Mouse (Mus musculus) midbrain, embryonic 12.5 days (tissue): ENCODE data around the gene Rnf224. TPM values are rescaled to one million over a fixed set of nuclear protein-coding genes. Genes with fewer than 3 reads are reported as not detected.

Experiments
- ATAC-seq: fragments of 200-750 bp; cut with Nextera tagmentation; 2 replicates; pipeline ENCODE4 v1.8.0; 2017; ENCODE audit warnings: low read depth, moderate TSS enrichment, moderate library complexity; ENCODE audit not compliant: low FRiP score
- H3K27ac ChIP-seq: fragments of 300-500 bp; sonication (generic); replicated peaks from 2 replicates; pipeline ENCODE4 v1.5.1; 2016; ENCODE audit warnings: mild to moderate bottlenecking
- H3K27me3 ChIP-seq: fragments of 300-500 bp; sonication (generic); 2 replicates; pipeline ENCODE4 v1.6.1; 2016; ENCODE audit warnings: mild to moderate bottlenecking
- H3K36me3 ChIP-seq: fragments of 300-500 bp; sonication (generic); 2 replicates; pipeline ENCODE4 v1.6.1; 2016
- H3K4me1 ChIP-seq: fragments of 300-500 bp; sonication (generic); 2 replicates; pipeline ENCODE4 v1.6.1; 2016
- H3K4me2 ChIP-seq: fragments of 300-500 bp; sonication (generic); replicated peaks from 2 replicates; pipeline ENCODE4 v1.6.1; 2016; ENCODE audit warnings: mild to moderate bottlenecking, moderate library complexity
- H3K4me3 ChIP-seq: fragments of 300-500 bp; sonication (generic); 2 replicates; pipeline ENCODE4 v1.5.1; 2016; ENCODE audit warnings: mild to moderate bottlenecking
- H3K9ac ChIP-seq: fragments of 300-500 bp; sonication (generic); replicated peaks from 2 replicates; pipeline ENCODE4 v1.6.1; 2016; ENCODE audit warnings: mild to moderate bottlenecking, moderate library complexity
- H3K9me3 ChIP-seq: fragments of 300-500 bp; sonication (generic); 2 replicates; pipeline ENCODE4 v1.6.1; 2016; ENCODE audit warnings: mild to moderate bottlenecking
- WGBS: fragments of 180-500 bp; shearing (Covaris S2); methylation state at CpG from one replicate; pipeline ENCODE4 v1.1.7; 2016; 5-methylcytosine and 5-hydroxymethylcytosine counted together
- polyA plus RNA-seq: library from polyadenylated mRNA; unstranded; fragments of >200 nt; fragmentation: Nextera tagmentation; extraction: Ambion mirVana; gene quantifications from 2 replicates; pipeline ENCODE4 v1.2.1, GENCODE M21; 2016

Rnf224 gene
- polyA plus RNA-seq, 1 experiment from 2014 or later = not detected

DNA sequence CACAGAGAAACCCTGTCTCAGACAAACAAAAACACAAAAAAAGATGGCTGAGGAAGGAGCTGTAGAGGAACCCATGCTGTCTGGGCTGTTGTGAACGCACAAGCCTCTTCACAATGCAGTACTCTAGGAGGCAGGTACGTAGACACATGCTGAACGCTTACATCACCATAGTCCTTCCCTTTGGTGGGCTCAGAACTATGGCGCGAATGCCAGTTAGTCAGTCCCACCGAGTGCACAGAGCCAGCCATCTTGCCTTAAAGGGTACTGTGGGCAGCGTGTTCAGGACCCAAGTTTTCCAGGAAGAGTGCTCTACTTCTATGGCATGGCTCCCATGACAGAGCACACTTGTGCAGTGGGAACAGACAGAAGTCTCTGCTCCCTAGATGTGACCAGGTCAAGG lies 52.1 kb downstream of the Rnf224 start:
- Histone ChIP-seq H3K4me3 (peak overlapping the region; percentile 46; the same call in 1 of the 2 replicates), H3K9me3 (no peaks in the 10 kb centered on the region), H3K27me3 (0 out of 2 replicates have a peak, but pooled peaks cover 6% of the 10 kb centered on the region), H3K4me1 (peaks cover 49% of the 10 kb centered on the region), H3K36me3 (0 out of 2 replicates have a peak, but pooled peaks cover 5% of the 10 kb centered on the region), H3K4me2 (peak overlapping the region; percentile 75), H3K27ac (peak overlapping the region; percentile 98), H3K9ac (no peak overlapping the region)
- no peak for ATAC-seq
- 92% methylated on average over 7 of the region's 7 CpGs for WGBS

Other genes starting within 250 kb of the Rnf224 start
- gene Nsmf, start 182.4 kb downstream of the Rnf224 start, polyA plus RNA-seq = 102 and 104 TPM in 2 replicates
- not detected in 2 replicates for gene Entpd8, start 156.5 kb downstream of the Rnf224 start, polyA plus RNA-seq
- gene Noxa1, start 141.6 kb downstream of the Rnf224 start, polyA plus RNA-seq = not detected in 2 replicates
- 91.2 and 92.1 TPM in 2 replicates for gene Nrarp, start 56.0 kb downstream of the Rnf224 start, polyA plus RNA-seq
- 1.4 and 1.6 TPM in 2 replicates for gene Tor4a, start 39.9 kb downstream of the Rnf224 start, polyA plus RNA-seq
- 118 and 123 TPM in 2 replicates for gene Nelfb, start 25.3 kb downstream of the Rnf224 start, polyA plus RNA-seq
- not detected in 2 replicates for gene Stpg3, start 22.1 kb downstream of the Rnf224 start, polyA plus RNA-seq
- 0.21 and 1.6 TPM in 2 replicates for gene Fam166a, start 18.0 kb downstream of the Rnf224 start, polyA plus RNA-seq
- 460 and 476 TPM in 2 replicates for gene Tubb4b, start 12.1 kb downstream of the Rnf224 start, polyA plus RNA-seq
- not detected in 2 replicates for gene Slc34a3, start 2.4 kb downstream of the Rnf224 start, polyA plus RNA-seq
- 31.9 and 35.3 TPM in 2 replicates for gene Rnf208, start 5.5 kb upstream of the Rnf224 start, polyA plus RNA-seq
- gene Cysrt1, start 5.7 kb upstream of the Rnf224 start, polyA plus RNA-seq = not detected in 2 replicates
- gene AL732309.1, start 10.1 kb upstream of the Rnf224 start, polyA plus RNA-seq = 5.1 and 5.2 TPM in 2 replicates
- 20.6 and 23.6 TPM in 2 replicates for gene Tmem203, start 18.7 kb upstream of the Rnf224 start, polyA plus RNA-seq
- gene Tprn, start 25.8 kb upstream of the Rnf224 start, polyA plus RNA-seq = 10.1 and 10.2 TPM in 2 replicates
- gene Ssna1, start 35.7 kb upstream of the Rnf224 start, polyA plus RNA-seq = 210 and 216 TPM in 2 replicates
- gene Anapc2, start 35.7 kb upstream of the Rnf224 start, polyA plus RNA-seq = 143 and 144 TPM in 2 replicates
- gene Tmem210, start 51.4 kb upstream of the Rnf224 start, polyA plus RNA-seq = not detected in 2 replicates
- gene Lrrc26, start 53.1 kb upstream of the Rnf224 start, polyA plus RNA-seq = not detected in 2 replicates
- 6.1 and 8.2 TPM in 2 replicates for gene Grin1, start 82.4 kb upstream of the Rnf224 start, polyA plus RNA-seq
- gene Man1b1, start 95.6 kb upstream of the Rnf224 start, polyA plus RNA-seq = 72.2 and 72.9 TPM in 2 replicates
- 19.5 and 20.5 TPM in 2 replicates for gene Dpp7, start 119.6 kb upstream of the Rnf224 start, polyA plus RNA-seq
- 2.9 and 7.4 TPM in 2 replicates for gene Uap1l1, start 128.9 kb upstream of the Rnf224 start, polyA plus RNA-seq
- gene Sapcd2, start 135.5 kb upstream of the Rnf224 start, polyA plus RNA-seq = 52.1 and 52.3 TPM in 2 replicates
- gene Entpd2, start 159.1 kb upstream of the Rnf224 start, polyA plus RNA-seq = 0.20 TPM in 2 replicates
- gene Npdc1, start 162.6 kb upstream of the Rnf224 start, polyA plus RNA-seq = 216 and 221 TPM in 2 replicates
- gene Fut7, start 186.5 kb upstream of the Rnf224 start, polyA plus RNA-seq = 0.09 TPM in 1 of 2 replicates, not detected in the other
- gene Abca2, start 191.9 kb upstream of the Rnf224 start, polyA plus RNA-seq = 9.4 and 10.3 TPM in 2 replicates
- gene Clic3, start 220.1 kb upstream of the Rnf224 start, polyA plus RNA-seq = 2.5 and 2.9 TPM in 2 replicates
- 42.9 and 48.6 TPM in 2 replicates for gene Paxx, start 224.3 kb upstream of the Rnf224 start, polyA plus RNA-seq
- 1.5 and 1.8 TPM in 2 replicates for gene Ptgds, start 233.3 kb upstream of the Rnf224 start, polyA plus RNA-seq